Mouse (Mus musculus) hindbrain, postnatal 0 days (tissue): Measurements from ENCODE around the gene 4921539E11Rik. TPM values are rescaled to one million over a fixed set of nuclear protein-coding genes. Genes with fewer than 3 reads are reported as not detected.

Source experiments
- ATAC-seq: fragments of 200-750 bp; cut with Nextera tagmentation; 2 replicates; pipeline ENCODE4 v1.8.0; 2017; ENCODE audit warnings: mild to moderate bottlenecking, moderate TSS enrichment, moderate library complexity
- DNase-seq: peaks from one replicate; pipeline ENCODE4 v3.0.0-alpha.2; 2015; ENCODE audit warnings: low spot score
- H3K27ac ChIP-seq: fragments of 300-500 bp; sonication (generic); 2 replicates; pipeline ENCODE4 v1.5.1; 2014; ENCODE audit warnings: mild to moderate bottlenecking
- H3K27me3 ChIP-seq: fragments of 300-500 bp; sonication (generic); 2 replicates; pipeline ENCODE4 v1.6.1; 2014; ENCODE audit warnings: low read length, mixed read lengths; ENCODE audit not compliant: insufficient read depth
- H3K36me3 ChIP-seq: fragments of 300-500 bp; sonication (generic); 2 replicates; pipeline ENCODE4 v1.6.1; 2014; ENCODE audit warnings: low read length, mixed read lengths; ENCODE audit not compliant: insufficient read depth
- H3K4me1 ChIP-seq: fragments of 300-500 bp; sonication (generic); 2 replicates; pipeline ENCODE4 v1.6.1; 2014; ENCODE audit warnings: antibody characterized with exemption, low read length, mixed read lengths; ENCODE audit not compliant: insufficient read depth
- H3K4me2 ChIP-seq: fragments of 300-500 bp; sonication (generic); 2 replicates; pipeline ENCODE4 v1.6.1; 2014; ENCODE audit warnings: low read depth, mild to moderate bottlenecking, low read length, moderate library complexity, mixed read lengths
- H3K4me3 ChIP-seq: fragments of 300-500 bp; sonication (generic); 2 replicates; pipeline ENCODE4 v1.5.1; 2014; ENCODE audit warnings: low read length
- H3K9ac ChIP-seq: fragments of 300-500 bp; sonication (generic); replicated peaks from 2 replicates; pipeline ENCODE4 v1.6.1; 2014; ENCODE audit warnings: mild to moderate bottlenecking, low read length, moderate library complexity, mixed read lengths
- H3K9me3 ChIP-seq: fragments of 300-500 bp; sonication (generic); 2 replicates; pipeline ENCODE4 v1.6.1; 2016; ENCODE audit warnings: low read length, mixed read lengths
- CTCF ChIP-seq: IDR thresholded peaks from 2 replicates; pipeline ENCODE4 v1.5.1; 2016; ENCODE audit warnings: antibody characterized with exemption, control low read depth, low read depth
- WGBS: fragments of 180-500 bp; shearing (Covaris S2); extraction: QIAGEN DNeasy Blood & Tissue Kit; methylation state at CpG from one replicate; pipeline ENCODE4 v1.1.7; 2014; 5-methylcytosine and 5-hydroxymethylcytosine counted together
- polyA plus RNA-seq: library from polyadenylated mRNA; unstranded; fragments of >200 nt; fragmentation: Nextera tagmentation; extraction: Ambion mirVana; gene quantifications from 2 replicates; pipeline ENCODE4 v1.2.1, GENCODE M21; 2015
- total RNA-seq: library from RNA; depleted of rRNA; stranded (reverse); fragments of >200 nt; gene quantifications from 2 replicates; pipeline ENCODE4 v1.2.3, GENCODE M21; 2014

Gene 4921539E11Rik
- total and polyA plus RNA-seq, 2 experiments from 2014 or later: not detected

GRCm38 (mm10) chr4:103314526-103314910 is 23.9 kb upstream of the 4921539E11Rik start:
- Histone ChIP-seq H3K9ac (peak overlapping the region; percentile 72; the same call in 1 of the 2 replicates), H3K4me1 (no peaks in the 10 kb centered on the region), H3K4me3 (peak overlapping the region; percentile 63), H3K9me3 (no peaks in the 10 kb centered on the region), H3K27ac (no peak overlapping the region), H3K27me3 (no peaks in the 10 kb centered on the region), H3K36me3 (no peaks in the 10 kb centered on the region), H3K4me2 (peak overlapping the region; percentile 69)
- no peak for TF ChIP-seq CTCF
- DNase-seq (peak; percentile 13), ATAC-seq (no peak)
- 21% methylated on average over 3 of the region's 3 CpGs for WGBS

GRCm38 (mm10) chr4:103313587-103314525 is 23.2 kb upstream of the 4921539E11Rik start, which contains the start of gene Oma1:
TSS of gene Oma1 (plus strand) at chr4:103313812.
- Histone ChIP-seq H3K9ac (peak within 1 kb of the TSS; percentile 72), H3K36me3 (no peaks in the 10 kb centered on the region), H3K4me2 (peak within 1 kb of the TSS; percentile 69), H3K9me3 (no peaks in the 10 kb centered on the region), H3K27me3 (no peaks in the 10 kb centered on the region), H3K4me3 (peak within 1 kb of the TSS; percentile 63), H3K27ac (peak within 1 kb of the TSS; percentile 93), H3K4me1 (no peaks in the 10 kb centered on the region)
- under 1% methylated on average over 61 of the region's 61 CpGs for WGBS
- peak; percentile 96 for TF ChIP-seq CTCF
- ATAC-seq (peak; percentile 99), DNase-seq (peak; percentile 98)

GRCm38 (mm10) chr4:103303851-103304250 is 13.2 kb upstream of the 4921539E11Rik start:
- TF ChIP-seq CTCF: no peak
- 79% methylated on average over 1 of the region's 1 CpGs for WGBS

DNA sequence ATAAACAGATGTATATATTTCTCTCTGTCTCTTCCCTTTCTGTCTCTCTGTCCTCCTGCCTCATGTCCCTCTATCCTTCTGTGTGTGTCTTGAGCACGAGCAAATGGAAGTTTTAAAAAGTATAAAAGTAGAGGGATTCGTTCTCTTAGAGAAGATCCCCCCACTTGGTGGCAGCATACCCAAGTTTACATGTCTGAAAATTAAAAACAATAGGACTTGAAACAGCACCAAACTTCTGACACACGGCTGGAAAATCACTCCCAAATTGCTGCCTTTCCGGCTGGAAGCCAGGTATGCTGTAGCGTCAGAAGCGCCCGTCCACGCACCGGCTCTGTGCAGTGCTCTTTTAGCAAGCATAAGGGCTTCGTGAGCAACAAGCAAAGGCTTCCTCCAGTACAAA is 8.7 kb upstream of the 4921539E11Rik start:
- H3K4me1 ChIP-seq: no peaks in the 10 kb centered on the region
- H3K9me3 ChIP-seq: no peaks in the 10 kb centered on the region
- DNase-seq: peak; percentile 71
- no peak for ATAC-seq
- H3K9ac ChIP-seq: no peak overlapping the region
- no peak overlapping the region for H3K27ac ChIP-seq
- H3K4me2 ChIP-seq: 0 out of 2 replicates have a peak overlapping the region, but pooled peaks have one; percentile 18
- H3K4me3 ChIP-seq: no peak overlapping the region
- 63% methylated on average over 10 of the region's 10 CpGs for WGBS
- H3K36me3 ChIP-seq: no peaks in the 10 kb centered on the region
- H3K27me3 ChIP-seq: no peaks in the 10 kb centered on the region
- peak; percentile 50 for TF ChIP-seq CTCF

More at GRCm38 (mm10) chr4:103303851-103304250, 13.2 kb upstream of the 4921539E11Rik start:
- DNase-seq: peak; percentile 3
- Histone ChIP-seq H3K4me1 (no peaks in the 10 kb centered on the region), H3K4me2 (no peak overlapping the region), H3K36me3 (no peaks in the 10 kb centered on the region), H3K27me3 (no peaks in the 10 kb centered on the region), H3K9ac (no peak overlapping the region), H3K9me3 (no peaks in the 10 kb centered on the region), H3K4me3 (no peak overlapping the region), H3K27ac (no peak overlapping the region)
- no peak for ATAC-seq

DNA sequence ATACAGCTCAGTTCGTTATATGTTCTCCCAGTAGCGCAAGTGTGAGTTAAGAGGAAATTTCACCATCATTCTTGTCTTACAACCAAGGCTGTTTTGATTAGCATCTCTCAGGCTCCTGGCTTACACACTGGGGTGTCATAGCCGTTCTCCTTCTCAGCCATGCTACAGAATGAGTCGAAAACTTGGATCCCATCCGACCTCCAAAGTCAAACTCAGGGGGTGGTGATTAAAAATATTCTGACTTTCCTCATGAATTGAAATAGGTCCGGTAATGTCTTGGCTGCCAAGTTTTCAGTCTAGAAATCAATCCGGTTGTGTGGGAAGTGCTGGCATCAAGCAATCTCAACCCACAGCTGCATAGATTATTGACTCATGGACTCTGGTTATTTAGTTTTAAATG is 2.3 kb downstream of the 4921539E11Rik start:
- H3K27ac ChIP-seq: no peak overlapping the region
- no peak overlapping the region for H3K4me3 ChIP-seq
- H3K9ac ChIP-seq: no peak overlapping the region
- H3K27me3 ChIP-seq: no peaks in the 10 kb centered on the region
- 73% methylated on average over 7 of the region's 7 CpGs for WGBS
- no peak for TF ChIP-seq CTCF
- ATAC-seq (no peak), DNase-seq (no peak)
- no peaks in the 10 kb centered on the region for H3K4me1 ChIP-seq
- H3K36me3 ChIP-seq: no peaks in the 10 kb centered on the region
- no peak overlapping the region for H3K4me2 ChIP-seq
- H3K9me3 ChIP-seq: no peaks in the 10 kb centered on the region

- H3K27me3 ChIP-seq: no peaks in the 10 kb centered on the region
- H3K27ac ChIP-seq: no peak overlapping the region
- no peaks in the 10 kb centered on the region for H3K4me1 ChIP-seq
- H3K9ac ChIP-seq: no peak overlapping the region
- H3K4me3 ChIP-seq: no peak overlapping the region
- H3K4me2 ChIP-seq: no peak overlapping the region
- TF ChIP-seq CTCF: no peak
- no peak for DNase-seq
- no peaks in the 10 kb centered on the region for H3K9me3 ChIP-seq
- H3K36me3 ChIP-seq: no peaks in the 10 kb centered on the region
- WGBS: 75% methylated on average over 6 of the region's 8 CpGs
- no peak for ATAC-seq
Measured at GRCm38 (mm10) chr4:103273021-103273420, 17.6 kb downstream of the 4921539E11Rik start.

DNA sequence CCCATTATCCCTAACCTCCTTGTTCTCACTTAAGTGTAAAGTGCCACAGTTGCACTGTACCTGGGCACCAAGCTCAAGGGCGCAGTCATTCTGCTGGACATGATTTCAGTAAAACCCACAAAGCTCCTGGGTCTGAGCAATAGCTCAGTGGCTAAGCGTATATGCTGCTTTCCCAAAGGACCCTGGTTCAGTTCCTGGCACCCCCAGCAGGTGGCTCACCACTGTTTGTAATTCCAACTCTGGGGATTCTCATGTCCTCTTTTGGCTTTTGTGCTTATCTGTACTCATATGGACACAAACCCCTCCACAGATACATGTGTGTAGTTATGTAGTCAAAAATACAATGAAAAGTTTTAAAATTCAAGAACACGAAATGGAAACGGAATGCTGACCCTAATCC is 21.3 kb downstream of the 4921539E11Rik start:
- H3K27me3 ChIP-seq: no peaks in the 10 kb centered on the region
- DNase-seq (peak; percentile 19), ATAC-seq (no peak)
- no peaks in the 10 kb centered on the region for H3K4me1 ChIP-seq
- H3K4me2 ChIP-seq: no peak overlapping the region
- no peak overlapping the region for H3K4me3 ChIP-seq
- peak; percentile 28; the same call in 1 of the 2 replicates for TF ChIP-seq CTCF
- no peaks in the 10 kb centered on the region for H3K9me3 ChIP-seq
- WGBS: 83% methylated on average over 4 of the region's 4 CpGs
- H3K36me3 ChIP-seq: no peaks in the 10 kb centered on the region
- no peak overlapping the region for H3K9ac ChIP-seq
- no peak overlapping the region for H3K27ac ChIP-seq
